Mouse (Mus musculus): ENCODE measurements around the gene Kctd13. TPM values are rescaled to one million over a fixed set of nuclear protein-coding genes. Genes with fewer than 3 reads are reported as not detected.

Kctd13 gene
- total RNA-seq (2023) = 10 to 100 TPM; 31.5 to 32.7 TPM

DNA sequence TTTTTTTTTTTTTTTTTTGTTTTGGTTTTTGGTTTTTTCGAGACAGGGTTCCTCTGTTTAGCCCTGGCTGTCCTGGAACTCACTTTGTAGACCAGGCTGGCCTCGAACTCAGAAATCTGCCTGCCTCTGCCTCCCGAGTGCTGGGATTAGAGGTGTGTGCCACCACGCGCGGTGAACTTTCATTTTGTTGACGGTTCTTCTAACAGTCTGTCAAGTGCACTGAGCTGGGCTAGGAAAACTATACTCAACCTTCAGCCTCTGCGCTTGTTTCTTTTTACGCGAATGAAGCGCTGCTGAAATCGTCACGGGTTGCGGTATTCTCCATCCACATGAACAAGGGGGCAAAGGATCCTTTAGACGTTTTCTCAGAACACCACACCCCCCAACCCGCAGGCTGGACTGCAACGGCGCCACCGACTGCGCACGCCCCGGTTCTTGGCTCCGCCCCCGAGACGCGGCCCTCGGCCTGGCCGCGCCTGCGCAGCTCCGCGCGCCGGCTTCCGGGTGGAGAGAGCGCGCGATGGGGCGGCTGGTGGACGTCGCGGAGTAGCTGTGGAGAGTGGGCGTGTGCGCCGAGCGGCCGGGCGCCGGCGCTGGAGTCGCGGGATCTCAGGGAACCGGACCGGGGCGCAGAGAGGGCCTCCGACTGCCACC is at the start of gene Kctd13:
Kctd13 (plus strand) TSS at position 496 of the 654 bp plus-strand sequence.

GRCm38 (mm10) chr7:126884286-126885164 is 44.2 kb upstream of the Kctd13 start, which contains the start of gene Taok2:
Gene Taok2, minus strand, starts transcription at chr7:126884703.

GRCm38 (mm10) chr7:126922624-126923060 is 6.0 kb upstream of the Kctd13 start, which contains the start of gene Tmem219:
Gene Tmem219, minus strand, starts transcription at chr7:126922917.

DNA sequence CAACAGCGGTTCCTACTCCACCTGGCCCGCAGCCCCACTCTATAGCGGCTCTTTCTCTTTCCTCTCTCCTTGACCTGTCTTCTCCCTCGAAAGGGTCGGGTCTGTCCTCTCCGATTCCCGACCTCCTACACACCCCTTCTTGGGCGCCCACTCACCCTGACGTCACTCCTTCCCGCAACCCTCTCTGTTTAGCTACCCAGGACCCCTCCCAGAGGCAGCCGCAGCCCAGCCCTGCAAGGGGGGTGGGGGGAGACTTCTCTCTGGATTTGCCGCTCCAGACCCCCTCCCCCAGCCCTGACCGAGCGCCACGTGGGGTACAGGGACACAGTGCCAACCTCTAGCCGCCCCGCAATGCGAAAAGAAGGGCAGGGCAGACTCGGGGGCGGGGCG is 20.7 kb downstream of the Kctd13 start, which contains the start of gene Asphd1:
Asphd1 (minus strand) TSS at position 180 of the 390 bp plus-strand sequence.

GRCm38 (mm10) chr7:126949793-126950646 is 21.3 kb downstream of the Kctd13 start, which contains the start of gene Sez6l2:
Gene Sez6l2, plus strand, starts transcription at chr7:126950563.

DNA sequence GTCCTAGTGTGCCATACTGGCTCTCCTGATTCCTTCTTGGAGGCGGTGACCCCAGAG is 47.0 kb downstream of the Kctd13 start, which contains the start of gene Cdipt:
Cdipt (plus strand) TSS at position 22 of the 57 bp plus-strand sequence.

GRCm38 (mm10) chr7:126975950-126976866 is 47.5 kb downstream of the Kctd13 start, which contains the start of gene Cdiptos:
Gene Cdiptos, minus strand, starts transcription at chr7:126976098.

Other genes with a start within 250 kb of the Kctd13 start
- gene Bola2, start 233.5 kb upstream of the Kctd13 start, total RNA-seq (2023) = 100 to 1,000 TPM; 104 to 129 TPM
- 10 to 100 TPM; 12.0 to 12.3 TPM for gene Slx1b, start 233.1 kb upstream of the Kctd13 start, total RNA-seq (2023)
- 1,000 to 10,000 TPM; 1,489 to 1,521 TPM for gene Coro1a, start 221.1 kb upstream of the Kctd13 start, total RNA-seq (2023)
- 100 to 1,000 TPM; 148 to 156 TPM for gene Mapk3, start 169.3 kb upstream of the Kctd13 start, total RNA-seq (2023)
- gene Gdpd3, start 162.5 kb upstream of the Kctd13 start, total RNA-seq (2023) = 10 to 100 TPM; 22.0 to 22.2 TPM
- 100 to 1,000 TPM; 256 to 258 TPM for gene Ypel3, start 151.9 kb upstream of the Kctd13 start, total RNA-seq (2023)
- 1 to 10 TPM; 6.9 to 8.2 TPM for gene Tbx6, start 147.4 kb upstream of the Kctd13 start, total RNA-seq (2023)
- 100 to 1,000 TPM; 218 to 242 TPM for gene Ppp4c, start 136.4 kb upstream of the Kctd13 start, total RNA-seq (2023)
- not detected for gene Fam57b, start 131.2 kb upstream of the Kctd13 start, total RNA-seq (2023)
- gene 4930451I11Rik, start 97.2 kb upstream of the Kctd13 start, total RNA-seq (2023) = not detected
- gene Doc2a, start 81.5 kb upstream of the Kctd13 start, total RNA-seq (2023) = not detected
- gene Hirip3, start 66.9 kb upstream of the Kctd13 start, total RNA-seq (2023) = 10 to 100 TPM in 1 of 2 experiments, 1 to 10 TPM in 1; 5.0 to 14.0 TPM
- 10 to 100 TPM; 52.2 to 66.3 TPM for gene Ino80e, start 66.5 kb upstream of the Kctd13 start, total RNA-seq (2023)
- gene Taok2, start 44.2 kb upstream of the Kctd13 start, total RNA-seq (2023) = 10 to 100 TPM; 71.6 to 71.9 TPM
- gene Tmem219, start 6.0 kb upstream of the Kctd13 start, total RNA-seq (2023) = 10 to 100 TPM; 63.5 to 71.0 TPM
- gene Asphd1, start 20.7 kb downstream of the Kctd13 start, total RNA-seq (2023) = not detected
- 1 to 10 TPM; 2.2 to 4.1 TPM for gene Sez6l2, start 21.7 kb downstream of the Kctd13 start, total RNA-seq (2023)
- 10 to 100 TPM; 84.1 to 92.1 TPM for gene Cdipt, start 47.0 kb downstream of the Kctd13 start, total RNA-seq (2023)
- gene Cdiptos, start 47.2 kb downstream of the Kctd13 start, total RNA-seq (2023) = 1 to 10 TPM; 3.5 to 3.7 TPM
- 100 to 1,000 TPM; 116 to 123 TPM for gene Mvp, start 85.7 kb downstream of the Kctd13 start, total RNA-seq (2023)
- 1 to 10 TPM in 1 of 2 experiments, not detected in 1; 9.0 TPM for gene Pagr1b, start 87.6 kb downstream of the Kctd13 start, total RNA-seq (2023)
- 10 to 100 TPM in 1 of 2 experiments, 1 to 10 TPM in 1; 2.2 to 14.5 TPM for gene Pagr1a, start 88.5 kb downstream of the Kctd13 start, total RNA-seq (2023)
- 10 to 100 TPM; 29.0 to 34.8 TPM for gene Gm42742, start 92.2 kb downstream of the Kctd13 start, total RNA-seq (2023)
- gene Prrt2, start 92.3 kb downstream of the Kctd13 start, total RNA-seq (2023) = 1 to 10 TPM; 1.3 TPM
- gene Maz, start 98.2 kb downstream of the Kctd13 start, total RNA-seq (2023) = 100 to 1,000 TPM; 166 to 172 TPM
- gene Kif22, start 113.6 kb downstream of the Kctd13 start, total RNA-seq (2023) = 1 to 10 TPM; 1.7 to 2.3 TPM
- gene Zg16, start 158.4 kb downstream of the Kctd13 start, total RNA-seq (2023) = under 1 TPM in 1 of 2 experiments, not detected in 1; 0.85 TPM
- gene AI467606, start 162.5 kb downstream of the Kctd13 start, total RNA-seq (2023) = 10 to 100 TPM; 64.8 to 66.9 TPM
- 10 to 100 TPM; 10.5 to 12.1 TPM for gene Qprt, start 193.3 kb downstream of the Kctd13 start, total RNA-seq (2023)
- 100 to 1,000 TPM; 289 to 346 TPM for gene Spn, start 208.9 kb downstream of the Kctd13 start, total RNA-seq (2023)